Mouse (Mus musculus): ENCODE results near the gene Gm28035. TPM values are rescaled to one million over a fixed set of nuclear protein-coding genes. Genes with fewer than 3 reads are reported as not detected.

Gm28035 gene
- polyA plus RNA-seq, 1 experiment, result 0.55 TPM

DNA sequence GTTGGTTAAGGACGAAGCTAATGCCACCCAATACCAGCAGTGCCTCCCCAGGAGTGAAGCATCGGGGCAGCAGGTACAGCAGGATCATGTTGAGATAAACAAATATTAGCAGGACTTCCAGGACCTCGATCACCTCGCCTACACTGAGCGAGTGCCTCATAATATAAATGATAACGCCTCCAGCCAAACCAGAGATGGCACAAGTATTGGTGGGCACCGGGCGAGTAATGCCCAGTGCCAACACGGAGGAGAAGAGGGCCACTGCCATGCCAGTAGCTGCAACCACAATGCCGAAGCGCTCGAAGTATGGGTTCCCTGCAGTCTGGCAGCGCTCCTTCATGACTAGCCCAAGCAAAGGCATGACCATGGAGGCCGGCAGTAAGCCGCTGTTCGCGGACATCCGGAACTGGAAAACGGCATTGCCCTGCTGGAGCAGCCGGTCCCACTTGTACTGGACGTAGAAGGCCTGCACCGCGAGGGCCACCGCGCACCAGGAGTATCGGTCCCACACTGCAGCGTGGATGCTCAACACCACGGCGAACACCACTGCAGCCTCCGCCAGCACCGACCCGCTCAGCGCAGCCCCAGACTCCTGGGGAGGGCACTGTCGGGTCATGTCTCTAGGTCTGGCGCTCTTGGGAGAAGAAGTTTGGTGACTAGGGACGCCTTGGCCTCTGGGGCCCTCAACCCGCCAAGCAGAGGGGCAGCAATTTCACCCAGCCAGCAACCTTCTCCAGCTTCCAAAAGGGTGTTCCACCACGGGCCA is 45.2 kb downstream of the Gm28035 start:
- Histone ChIP-seq H3K4me2 (ENCODE audit: low read depth) (peak overlapping the region; percentile 83), H3K79me2 (ENCODE audit: control insufficient read depth, insufficient read depth) (peaks cover 60% of the 10 kb centered on the region), H3ac (ENCODE audit: control insufficient read depth, insufficient read length) (peak overlapping the region; percentile 65), H3K4me3 (peak overlapping the region; percentile 80), H3K27me3 (ENCODE audit: control insufficient read depth, insufficient read depth, insufficient read length) (no peaks in the 10 kb centered on the region), H3K36me3 (ENCODE audit: control insufficient read depth, insufficient read depth) (no peaks in the 10 kb centered on the region)
- TF ChIP-seq MYOD1 (IDR thresholded peaks at IDR 0.05; ENCODE audit: control insufficient read depth in 1 of 3, insufficient read length in 2 of 3, low read depth in 2 of 3) (no peak), POLR2AphosphoS2 (IDR thresholded peaks at IDR 0.05; ENCODE audit: insufficient read length, low read depth) (peak; percentile 16)

DNA sequence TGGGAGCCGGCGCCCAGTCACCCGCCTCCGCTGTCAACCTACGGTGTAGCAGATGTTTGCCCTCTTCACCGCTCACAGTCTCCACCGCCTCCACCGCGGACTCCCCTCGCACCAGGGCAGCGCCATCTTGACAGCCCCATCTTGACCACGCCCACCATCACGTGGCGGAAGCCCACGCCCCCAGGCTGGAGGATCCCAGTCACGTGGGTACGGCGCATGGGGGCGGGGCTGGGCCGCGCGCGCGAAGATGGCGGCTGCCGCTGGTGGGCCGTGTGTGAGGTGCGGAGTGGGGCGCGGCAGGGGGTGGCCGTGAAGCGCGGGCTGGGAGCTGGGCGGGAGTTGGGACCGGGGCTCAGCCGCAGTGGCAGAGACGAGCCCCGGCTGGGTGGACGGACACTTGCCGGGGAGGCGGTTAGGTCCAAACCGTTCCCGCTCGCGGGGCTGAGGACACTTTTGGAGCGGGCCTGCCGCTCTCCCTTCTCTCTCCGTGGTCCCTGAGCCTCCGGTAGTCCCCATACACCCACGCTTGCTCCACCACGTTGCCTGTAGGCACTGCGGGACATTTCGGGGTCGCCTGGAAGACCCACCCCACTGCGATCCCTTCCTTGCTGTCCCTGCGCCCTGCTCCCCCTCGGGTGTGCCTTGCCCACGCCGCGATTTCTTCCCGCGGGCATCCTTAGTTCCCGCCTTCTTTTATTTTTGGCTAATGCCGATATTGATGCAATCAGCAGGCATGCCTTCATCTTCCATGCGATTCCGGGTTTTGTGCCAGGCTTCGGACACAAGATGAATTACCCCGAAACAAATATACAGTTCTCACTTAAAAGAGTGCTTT is 46.0 kb downstream of the Gm28035 start, which contains the start of the genes Dolk and Nup188:
Dolk (minus strand) TSS at position 143 of the 835 bp plus-strand sequence.
Nup188 (plus strand) TSS at position 206 of the 835 bp plus-strand sequence.
- TF ChIP-seq REST (IDR thresholded peaks at IDR 0.05; ENCODE audit: insufficient read depth, insufficient read length) (peak; percentile 38), E2F4 (IDR thresholded peaks at IDR 0.05; ENCODE audit: insufficient read depth) (peak; percentile 15), MYOG (IDR thresholded peaks at IDR 0.05; ENCODE audit: control insufficient read depth in 1 of 3, insufficient read depth in 1 of 3, insufficient read length in 2 of 3, low read depth in 2 of 3) (peak in 2 of 3 experiments; percentile 20 to 26), MAX (IDR thresholded peaks at IDR 0.05; ENCODE audit: low read depth) (peak; percentile 16), TCF12 (IDR thresholded peaks at IDR 0.05; ENCODE audit: insufficient read depth, poor library complexity, severe bottlenecking) (no peak), MYOD1 (IDR thresholded peaks at IDR 0.05; ENCODE audit: control insufficient read depth in 1 of 3, insufficient read length in 2 of 3, low read depth in 2 of 3) (peak in 2 of 3 experiments; percentile 16 to 26), TCF3 (IDR thresholded peaks at IDR 0.05; ENCODE audit: insufficient read length, low read depth) (no peak), POLR2A (IDR thresholded peaks at IDR 0.05; ENCODE audit: insufficient read length, low read depth) (peak; percentile 97), POLR2AphosphoS2 (IDR thresholded peaks at IDR 0.05; ENCODE audit: insufficient read length, low read depth) (peak; percentile 91), CEBPB (IDR thresholded peaks at IDR 0.05; ENCODE audit: insufficient read depth, poor library complexity, severe bottlenecking) (no peak), USF1 (IDR thresholded peaks at IDR 0.05; ENCODE audit: low read depth) (peak; percentile 99), SRF (IDR thresholded peaks at IDR 0.05; ENCODE audit: control insufficient read depth, insufficient read length, low read depth) (peak; percentile 29)
- H3K27me3 ChIP-seq (ENCODE audit: control insufficient read depth, insufficient read depth, insufficient read length), result no peaks in the 10 kb centered on the region
- peak within 1 kb of the TSS; percentile 80 for H3K4me3 ChIP-seq
- no peaks in the 10 kb centered on the region for H3K36me3 ChIP-seq (ENCODE audit: control insufficient read depth, insufficient read depth)
- H3K4me2 ChIP-seq (ENCODE audit: low read depth), result peak within 1 kb of the TSS; percentile 86
- H3K79me2 ChIP-seq (ENCODE audit: control insufficient read depth, insufficient read depth), result peaks cover 69% of the 10 kb centered on the region
- H3ac ChIP-seq (ENCODE audit: control insufficient read depth, insufficient read length), result peak within 1 kb of the TSS; percentile 65

DNA sequence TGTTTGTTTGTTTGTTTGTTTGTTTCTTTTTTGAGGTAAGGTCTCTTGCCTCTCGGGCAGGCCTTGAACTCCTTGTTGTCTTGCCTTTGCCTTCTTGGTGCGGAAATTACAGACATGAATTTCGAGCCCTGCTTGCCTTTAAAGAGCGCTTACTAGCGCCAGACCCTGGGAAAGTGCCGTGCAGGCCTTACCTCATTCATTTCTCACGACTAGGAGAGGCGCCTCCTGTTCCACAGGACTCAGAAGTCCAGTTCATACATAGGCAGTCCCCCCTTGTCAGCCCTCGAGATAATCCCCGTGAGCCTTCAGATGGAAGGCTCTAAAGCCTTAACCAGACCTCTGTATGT is 46.6 kb downstream of the Gm28035 start:
- Histone ChIP-seq H3K36me3 (ENCODE audit: control insufficient read depth, insufficient read depth) (no peaks in the 10 kb centered on the region), H3K4me2 (ENCODE audit: low read depth) (peak overlapping the region; percentile 86), H3K79me2 (ENCODE audit: control insufficient read depth, insufficient read depth) (peaks cover 74% of the 10 kb centered on the region), H3K4me3 (peak overlapping the region; percentile 80), H3K27me3 (ENCODE audit: control insufficient read depth, insufficient read depth, insufficient read length) (no peaks in the 10 kb centered on the region), H3ac (ENCODE audit: control insufficient read depth, insufficient read length) (peak overlapping the region; percentile 65)
- TF ChIP-seq REST (IDR thresholded peaks at IDR 0.05; ENCODE audit: insufficient read depth, insufficient read length) (no peak), POLR2AphosphoS2 (IDR thresholded peaks at IDR 0.05; ENCODE audit: insufficient read length, low read depth) (no peak), MYOD1 (IDR thresholded peaks at IDR 0.05; ENCODE audit: control insufficient read depth in 1 of 3, insufficient read length in 2 of 3, low read depth in 2 of 3) (no peak), POLR2A (IDR thresholded peaks at IDR 0.05; ENCODE audit: insufficient read length, low read depth) (no peak), SRF (IDR thresholded peaks at IDR 0.05; ENCODE audit: control insufficient read depth, insufficient read length, low read depth) (no peak), MAX (IDR thresholded peaks at IDR 0.05; ENCODE audit: low read depth) (no peak), E2F4 (IDR thresholded peaks at IDR 0.05; ENCODE audit: insufficient read depth) (no peak), TCF3 (IDR thresholded peaks at IDR 0.05; ENCODE audit: insufficient read length, low read depth) (no peak), MYOG (IDR thresholded peaks at IDR 0.05; ENCODE audit: control insufficient read depth in 1 of 3, insufficient read depth in 1 of 3, insufficient read length in 2 of 3, low read depth in 2 of 3) (no peak), USF1 (IDR thresholded peaks at IDR 0.05; ENCODE audit: low read depth) (no peak), TCF12 (IDR thresholded peaks at IDR 0.05; ENCODE audit: insufficient read depth, poor library complexity, severe bottlenecking) (no peak), CEBPB (IDR thresholded peaks at IDR 0.05; ENCODE audit: insufficient read depth, poor library complexity, severe bottlenecking) (no peak)

DNA sequence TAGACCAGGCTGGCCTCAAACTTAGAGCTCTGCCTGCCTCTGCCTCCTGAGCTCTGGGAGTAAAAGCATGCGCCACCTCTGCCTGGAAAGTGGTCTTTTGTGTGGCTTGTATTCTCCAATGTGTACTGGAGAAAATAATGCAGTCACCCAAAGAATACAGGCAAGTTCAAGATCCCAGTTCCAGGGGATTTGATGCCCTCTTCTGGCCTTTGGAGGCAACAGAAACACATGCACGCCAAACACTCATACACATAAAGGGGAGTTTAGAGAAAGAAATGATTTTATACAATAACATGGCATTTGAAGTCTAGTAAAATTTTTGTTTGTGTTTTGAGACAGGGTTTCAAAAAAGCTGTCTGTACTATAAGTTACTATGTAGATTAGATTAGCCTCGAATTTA is 59.2 kb downstream of the Gm28035 start:
- H3K4me2 ChIP-seq (ENCODE audit: low read depth), result no peak overlapping the region
- no peak for TF ChIP-seq POLR2AphosphoS2 (IDR thresholded peaks at IDR 0.05; ENCODE audit: insufficient read length, low read depth)
- TF ChIP-seq MAX (IDR thresholded peaks at IDR 0.05; ENCODE audit: low read depth), result no peak
- no peak for TF ChIP-seq TCF3 (IDR thresholded peaks at IDR 0.05; ENCODE audit: insufficient read length, low read depth)
- TF ChIP-seq E2F4 (IDR thresholded peaks at IDR 0.05; ENCODE audit: insufficient read depth), result no peak
- TF ChIP-seq MYOG (IDR thresholded peaks at IDR 0.05; ENCODE audit: control insufficient read depth in 1 of 3, insufficient read depth in 1 of 3, insufficient read length in 2 of 3, low read depth in 2 of 3), result no peak
- no peak for TF ChIP-seq USF1 (IDR thresholded peaks at IDR 0.05; ENCODE audit: low read depth)
- TF ChIP-seq REST (IDR thresholded peaks at IDR 0.05; ENCODE audit: insufficient read depth, insufficient read length), result no peak

More for the DNA sequence above, 59.2 kb downstream of the Gm28035 start:
- no peak overlapping the region for H3ac ChIP-seq (ENCODE audit: control insufficient read depth, insufficient read length)
- no peaks in the 10 kb centered on the region for H3K79me2 ChIP-seq (ENCODE audit: control insufficient read depth, insufficient read depth)
- peaks cover 56% of the 10 kb centered on the region for H3K36me3 ChIP-seq (ENCODE audit: control insufficient read depth, insufficient read depth)
- no peaks in the 10 kb centered on the region for H3K27me3 ChIP-seq (ENCODE audit: control insufficient read depth, insufficient read depth, insufficient read length)
- no peak overlapping the region for H3K4me3 ChIP-seq
